Mouse (Mus musculus) cortical plate, adult 2 months (tissue): Measurements from ENCODE around the gene Ttc39d.

Experiments used
- CTCF ChIP-seq: fragments of 200-500 bp; IDR thresholded peaks from 2 replicates; pipeline ENCODE4 v1.5.1; 2011; ENCODE audit warnings: mild to moderate bottlenecking, control low read depth, low read length; ENCODE audit not compliant: insufficient read depth; ENCODE audit errors: extremely low read depth
- POLR2A ChIP-seq: fragments of 200-500 bp; IDR thresholded peaks from 2 replicates; pipeline ENCODE4 v1.6.1; 2011; ENCODE audit warnings: mild to moderate bottlenecking, low read length, control low read depth; ENCODE audit not compliant: insufficient read depth; ENCODE audit errors: extremely low read depth

- TF ChIP-seq POLR2A = no peak
- no peak for TF ChIP-seq CTCF
These were observed 30.2 kb downstream of the Ttc39d start for GRCm38 (mm10) chr17:80237475-80237874.
